Mouse (Mus musculus) cerebellum, postnatal 10 days (tissue): ENCODE data around the gene Adarb2.

Experiments used
- DNase-seq, 2 experiments: peaks; one replicate each; pipeline ENCODE4 v3.0.0; 2021; ENCODE audit warnings: mixed read lengths in 2 of 2

Adarb2 gene

GRCm38 (mm10) chr13:8805931-8806330 lies 603.3 kb downstream of the Adarb2 start:
- no peak for DNase-seq
